Mouse (Mus musculus) kidney, embryonic 14.5 days (tissue): ENCODE measurements around the gene Tm6sf1. TPM values are rescaled to one million over a fixed set of nuclear protein-coding genes. Genes with fewer than 3 reads are reported as not detected.
A peak's percentile ranks its signal among the peaks of the same experiment; 100 is the strongest.

Experiments
- ATAC-seq: fragments of 200-750 bp; cut with Nextera tagmentation; 2 replicates; pipeline ENCODE4 v1.8.0; 2017; ENCODE audit warnings: moderate number of reproducible peaks, mild to moderate bottlenecking, moderate TSS enrichment, moderate library complexity; ENCODE audit not compliant: low FRiP score, low TSS enrichment
- H3K27ac ChIP-seq: fragments of 300-500 bp; sonication (generic); 2 replicates; pipeline ENCODE4 v1.5.1; 2014; ENCODE audit warnings: low read depth, mild to moderate bottlenecking, low read length, moderate library complexity, mixed read lengths
- H3K27me3 ChIP-seq: fragments of 300-500 bp; sonication (generic); 2 replicates; pipeline ENCODE4 v1.6.1; 2014; ENCODE audit warnings: mild to moderate bottlenecking, low read length; ENCODE audit not compliant: control insufficient read depth, insufficient read depth
- H3K36me3 ChIP-seq: fragments of 300-500 bp; sonication (generic); 2 replicates; pipeline ENCODE4 v1.6.1; 2014; ENCODE audit warnings: low read length, mixed read lengths; ENCODE audit not compliant: control insufficient read depth, insufficient read depth
- H3K4me1 ChIP-seq: fragments of 300-500 bp; sonication (generic); 2 replicates; pipeline ENCODE4 v1.6.1; 2014; ENCODE audit warnings: low read length, mixed read lengths; ENCODE audit not compliant: control insufficient read depth, insufficient read depth
- H3K4me2 ChIP-seq: fragments of 300-500 bp; sonication (generic); replicated peaks from 2 replicates; pipeline ENCODE4 v1.6.1; 2014; ENCODE audit warnings: low read depth, mild to moderate bottlenecking, low read length
- H3K4me3 ChIP-seq: fragments of 300-500 bp; sonication (generic); 2 replicates; pipeline ENCODE4 v1.5.1; 2014; ENCODE audit warnings: mild to moderate bottlenecking, low read length
- H3K9ac ChIP-seq: fragments of 300-500 bp; sonication (generic); 2 replicates; pipeline ENCODE4 v1.6.1; 2014; ENCODE audit warnings: low read depth, mild to moderate bottlenecking, low read length, moderate library complexity
- H3K9me3 ChIP-seq: fragments of 300-500 bp; sonication (generic); 2 replicates; pipeline ENCODE4 v1.6.1; 2016; ENCODE audit warnings: low read length; ENCODE audit not compliant: control insufficient read depth
- WGBS: fragments of 180-500 bp; shearing (Covaris S2); extraction: QIAGEN DNeasy Blood & Tissue Kit; methylation state at CpG from one replicate; pipeline ENCODE4 v1.1.7; 2014; 5-methylcytosine and 5-hydroxymethylcytosine counted together
- polyA plus RNA-seq: library from polyadenylated mRNA; unstranded; fragments of >200 nt; fragmentation: Nextera tagmentation; extraction: Ambion mirVana; gene quantifications from 2 replicates; pipeline ENCODE4 v1.2.1, GENCODE M21; 2014

Gene Tm6sf1
- polyA plus RNA-seq, 1 experiment from 2014 or later = 16.0 TPM

DNA sequence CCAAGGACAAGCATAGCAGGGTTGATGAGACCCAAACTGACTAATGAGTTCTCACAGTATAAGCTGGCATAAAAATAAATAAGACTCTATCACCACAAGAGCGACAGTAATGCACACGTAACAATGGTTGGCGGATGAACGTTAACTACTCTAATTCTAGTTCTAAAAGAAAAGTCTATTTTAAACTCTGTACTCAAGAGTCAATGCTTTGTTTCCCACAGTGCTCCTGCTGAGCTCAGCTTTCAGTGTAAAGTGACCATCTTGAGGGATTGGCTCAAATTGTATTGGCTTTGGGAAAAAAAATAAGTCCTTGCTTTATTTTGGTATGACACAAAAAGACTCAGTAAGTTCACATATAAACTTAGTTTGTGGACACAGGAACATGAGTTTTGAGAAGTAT, 26.3 kb downstream of the Tm6sf1 start:
- WGBS = 90% methylated on average over 4 of the region's 4 CpGs
- Histone ChIP-seq H3K4me3 (no peak overlapping the region), H3K27ac (no peak overlapping the region), H3K4me1 (no peaks in the 10 kb centered on the region), H3K36me3 (peaks cover 8% of the 10 kb centered on the region; the same call in 1 of the 2 replicates), H3K4me2 (no peak overlapping the region), H3K9ac (no peak overlapping the region), H3K9me3 (no peaks in the 10 kb centered on the region), H3K27me3 (no peaks in the 10 kb centered on the region)
- no peak for ATAC-seq

DNA sequence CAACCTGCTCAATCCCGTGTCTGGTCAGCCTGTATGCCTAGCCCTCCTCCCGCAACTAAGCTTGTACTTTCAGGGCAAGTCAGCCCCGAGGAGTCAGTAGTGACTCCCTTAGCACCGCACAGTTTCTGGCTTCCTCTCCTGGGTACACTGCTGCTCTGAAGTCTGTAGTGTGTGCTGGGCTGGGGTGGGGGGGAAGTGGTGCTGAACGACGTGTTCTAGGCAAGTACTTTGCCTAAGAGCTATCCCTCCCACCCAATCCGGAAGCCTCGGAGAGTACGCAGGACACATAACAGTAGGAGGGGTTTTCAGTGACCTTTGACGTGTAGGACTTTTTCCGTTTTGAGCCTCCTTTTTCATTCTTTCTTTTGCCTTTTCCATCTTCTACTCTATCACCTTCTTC, 40.6 kb downstream of the Tm6sf1 start:
- no peak overlapping the region for H3K9ac ChIP-seq
- no peaks in the 10 kb centered on the region for H3K27me3 ChIP-seq
- H3K4me2 ChIP-seq = no peak overlapping the region
- ATAC-seq = no peak
- no peaks in the 10 kb centered on the region for H3K9me3 ChIP-seq
- no peak overlapping the region for H3K4me3 ChIP-seq
- 47% methylated on average over 11 of the region's 11 CpGs for WGBS
- no peak overlapping the region for H3K27ac ChIP-seq
- H3K4me1 ChIP-seq = peaks cover 2% of the 10 kb centered on the region; the same call in 1 of the 2 replicates
- H3K36me3 ChIP-seq = peaks cover 4% of the 10 kb centered on the region; the same call in 1 of the 2 replicates

DNA sequence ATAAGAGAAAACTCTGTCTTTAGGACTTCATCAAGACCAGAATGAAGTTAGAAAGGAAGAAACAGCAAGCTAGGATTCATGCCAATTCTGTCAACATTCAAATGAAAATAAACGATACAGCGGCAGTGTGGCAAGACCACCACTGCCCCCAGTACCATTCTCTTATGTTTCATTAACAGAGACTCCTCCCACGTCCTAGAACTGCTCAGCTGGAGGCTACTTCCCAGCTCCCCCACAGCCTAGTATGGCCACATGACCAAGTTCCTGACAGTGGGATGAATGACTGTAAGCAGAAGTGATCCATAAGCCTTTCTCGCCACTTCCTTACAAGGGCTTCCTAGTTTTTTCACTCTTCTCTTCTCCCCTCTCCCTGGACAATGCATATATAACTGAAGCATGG, 45.3 kb downstream of the Tm6sf1 start:
- no peaks in the 10 kb centered on the region for H3K27me3 ChIP-seq
- H3K4me3 ChIP-seq = no peak overlapping the region
- 30% methylated on average over 4 of the region's 4 CpGs for WGBS
- H3K4me2 ChIP-seq = no peak overlapping the region
- ATAC-seq = peak; percentile 57; the same call in 1 of the 2 replicates
- no peaks in the 10 kb centered on the region for H3K9me3 ChIP-seq
- no peak overlapping the region for H3K27ac ChIP-seq
- peaks cover 4% of the 10 kb centered on the region; the same call in 1 of the 2 replicates for H3K36me3 ChIP-seq
- H3K4me1 ChIP-seq = peaks cover 5% of the 10 kb centered on the region; the same call in 1 of the 2 replicates
- no peak overlapping the region for H3K9ac ChIP-seq

DNA sequence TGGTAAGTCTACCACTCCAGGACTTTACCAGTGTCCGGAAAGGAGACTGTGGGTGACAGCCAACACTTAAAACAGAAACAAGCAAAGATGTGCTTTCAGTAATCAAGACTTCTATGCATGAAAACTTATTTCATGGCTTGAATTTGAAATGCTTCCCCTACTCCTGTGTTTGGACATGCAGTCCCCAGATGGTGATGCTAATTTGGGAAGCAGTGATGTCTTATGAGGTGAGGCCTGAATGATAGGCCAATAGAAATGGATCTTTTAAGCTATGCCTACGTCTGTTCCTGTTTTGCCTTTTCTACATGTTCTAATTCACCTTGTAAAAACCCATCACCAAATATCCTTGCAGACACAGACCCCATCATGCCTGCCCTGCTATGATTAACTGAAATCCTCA, 46.1 kb downstream of the Tm6sf1 start:
- H3K27me3 ChIP-seq = no peaks in the 10 kb centered on the region
- H3K9me3 ChIP-seq = no peaks in the 10 kb centered on the region
- H3K27ac ChIP-seq = no peak overlapping the region
- H3K4me2 ChIP-seq = no peak overlapping the region
- H3K4me1 ChIP-seq = peaks cover 5% of the 10 kb centered on the region; the same call in 1 of the 2 replicates
- WGBS = 92% methylated on average over 2 of the region's 2 CpGs
- H3K9ac ChIP-seq = no peak overlapping the region
- no peak overlapping the region for H3K4me3 ChIP-seq
- ATAC-seq = no peak
- no peaks in the 10 kb centered on the region; the same call in 1 of the 2 replicates for H3K36me3 ChIP-seq

DNA sequence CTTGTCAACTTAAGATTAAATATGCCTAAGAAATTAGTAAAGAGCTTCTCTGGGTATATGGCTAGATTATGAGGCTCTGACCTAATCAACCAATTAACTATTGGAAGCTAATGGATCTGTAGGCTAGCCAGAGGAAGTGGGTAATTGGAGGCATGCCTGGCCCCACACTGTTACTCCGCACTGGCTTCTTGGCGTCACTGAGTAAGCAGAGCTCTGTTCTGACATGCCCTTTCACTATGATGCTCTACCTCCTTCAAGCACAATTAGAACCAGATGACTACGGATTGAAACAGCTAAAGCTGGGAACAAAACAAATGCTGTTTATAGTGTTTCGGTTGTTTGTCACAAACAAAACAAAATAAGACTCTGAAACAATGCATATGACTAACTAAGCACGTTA, 59.5 kb downstream of the Tm6sf1 start:
- no peak overlapping the region for H3K4me2 ChIP-seq
- no peaks in the 10 kb centered on the region for H3K4me1 ChIP-seq
- no peaks in the 10 kb centered on the region for H3K36me3 ChIP-seq
- no peak overlapping the region for H3K4me3 ChIP-seq
- H3K27ac ChIP-seq = no peak overlapping the region
- no peaks in the 10 kb centered on the region for H3K9me3 ChIP-seq
- no peak for ATAC-seq
- no peak overlapping the region for H3K9ac ChIP-seq
- no peaks in the 10 kb centered on the region for H3K27me3 ChIP-seq
- 77% methylated on average over 5 of the region's 5 CpGs for WGBS

DNA sequence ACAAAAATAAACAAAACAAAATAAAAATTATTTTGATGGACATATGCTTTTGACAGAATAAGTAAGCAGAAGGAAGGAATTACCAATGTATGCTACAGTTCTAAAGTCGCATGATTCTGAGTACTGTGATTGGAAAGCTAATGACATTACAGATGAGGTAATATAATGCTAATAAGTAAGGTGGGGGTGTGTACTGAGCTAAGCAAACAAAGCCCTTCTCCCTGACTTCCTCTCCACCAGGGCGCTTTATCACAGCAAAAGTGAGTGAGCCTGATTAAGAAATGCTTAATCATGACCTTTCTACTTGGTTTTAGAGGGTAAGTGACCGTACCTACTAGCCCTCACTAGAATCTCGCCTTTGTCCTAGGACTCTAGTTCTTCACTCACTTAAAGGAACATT, 61.5 kb downstream of the Tm6sf1 start:
- no peaks in the 10 kb centered on the region for H3K4me1 ChIP-seq
- H3K9me3 ChIP-seq = no peaks in the 10 kb centered on the region
- H3K9ac ChIP-seq = no peak overlapping the region
- H3K27me3 ChIP-seq = no peaks in the 10 kb centered on the region
- H3K4me3 ChIP-seq = no peak overlapping the region
- H3K27ac ChIP-seq = no peak overlapping the region
- 80% methylated on average over 4 of the region's 4 CpGs for WGBS
- H3K36me3 ChIP-seq = no peaks in the 10 kb centered on the region
- ATAC-seq = no peak
- no peak overlapping the region for H3K4me2 ChIP-seq

DNA sequence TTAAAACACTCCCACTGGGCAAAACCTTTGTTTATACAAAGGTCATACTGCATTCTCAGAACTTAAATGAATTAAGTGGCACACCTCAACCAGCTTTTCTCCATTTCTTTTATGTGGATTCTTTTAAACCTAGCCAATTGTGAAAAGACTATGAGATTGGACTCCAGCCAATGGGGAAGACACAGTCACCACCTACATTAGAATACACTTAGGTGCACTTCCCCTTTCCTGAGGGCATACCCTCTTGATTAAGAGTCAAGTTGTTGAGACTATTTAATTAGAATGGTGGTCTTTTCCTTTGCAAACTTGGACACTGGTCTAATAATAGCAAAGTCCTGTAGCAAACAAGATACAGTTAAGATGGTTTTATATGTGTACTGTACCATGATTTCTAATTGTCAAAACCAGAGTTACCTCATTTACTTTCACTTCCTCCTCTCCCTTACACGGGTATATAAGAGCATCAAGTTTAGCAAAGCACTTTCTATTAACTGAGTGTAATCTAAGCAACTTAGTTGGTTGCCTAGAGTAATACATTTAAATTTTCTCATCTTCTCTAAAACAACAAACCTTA, 62.7 kb downstream of the Tm6sf1 start:
- Histone ChIP-seq H3K27me3 (no peaks in the 10 kb centered on the region), H3K4me1 (no peaks in the 10 kb centered on the region), H3K4me2 (no peak overlapping the region), H3K4me3 (no peak overlapping the region), H3K27ac (no peak overlapping the region), H3K9ac (no peak overlapping the region), H3K9me3 (no peaks in the 10 kb centered on the region), H3K36me3 (no peaks in the 10 kb centered on the region)
- no peak for ATAC-seq
- 78% methylated on average over 1 of the region's 1 CpGs for WGBS

DNA sequence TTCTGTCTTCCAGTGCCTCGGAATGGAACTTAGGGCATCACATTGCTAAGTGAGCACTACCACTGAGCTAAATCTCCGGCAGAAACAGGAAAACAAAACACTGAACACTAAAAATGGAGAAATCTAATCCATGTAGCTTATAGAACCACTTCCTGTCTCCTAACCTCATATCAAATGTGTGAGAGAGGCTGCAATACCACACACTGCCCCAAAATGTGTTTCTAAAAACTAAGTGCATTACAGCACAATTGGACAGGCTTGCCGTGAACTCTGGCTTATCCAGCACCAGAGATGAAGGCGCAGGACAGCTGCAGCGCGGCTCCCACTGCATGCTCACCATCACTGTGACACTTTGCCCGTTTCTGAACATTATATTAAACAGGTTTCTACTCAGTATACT, 70.2 kb downstream of the Tm6sf1 start:
- Histone ChIP-seq H3K4me1 (0 out of 2 replicates have a peak, but pooled peaks cover 4% of the 10 kb centered on the region), H3K9me3 (no peaks in the 10 kb centered on the region), H3K9ac (no peak overlapping the region), H3K36me3 (no peaks in the 10 kb centered on the region), H3K27ac (no peak overlapping the region), H3K27me3 (no peaks in the 10 kb centered on the region), H3K4me2 (no peak overlapping the region), H3K4me3 (no peak overlapping the region)
- no peak for ATAC-seq
- WGBS = 75% methylated on average over 7 of the region's 7 CpGs

DNA sequence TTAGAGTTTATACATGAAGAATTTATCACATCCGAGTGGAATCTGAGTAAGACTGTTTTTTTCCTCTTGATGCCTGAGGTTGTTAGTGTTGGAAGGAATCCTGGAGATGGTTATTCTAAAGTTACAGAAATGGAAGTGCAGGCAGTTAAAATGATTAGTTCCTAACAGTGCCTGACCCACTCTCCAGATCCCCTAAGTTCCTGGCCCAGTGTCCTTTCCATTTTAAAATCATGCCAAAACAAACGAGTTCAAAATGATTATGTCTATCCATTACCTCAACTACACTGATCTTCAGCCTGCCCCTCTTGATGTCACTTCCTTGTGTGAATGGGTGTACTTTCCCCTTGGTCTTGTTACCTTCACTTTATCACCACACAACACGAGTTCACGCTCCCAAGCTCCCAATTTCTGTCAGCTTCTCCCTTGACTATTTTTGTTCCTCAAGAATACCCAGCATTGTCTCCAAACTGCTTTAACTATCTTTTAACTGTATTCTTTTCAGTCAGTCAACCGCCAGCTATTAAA, 73.8 kb downstream of the Tm6sf1 start:
- Histone ChIP-seq H3K4me1 (0 out of 2 replicates have a peak, but pooled peaks cover 4% of the 10 kb centered on the region), H3K27ac (no peak overlapping the region), H3K4me3 (peak overlapping the region; percentile 88), H3K9me3 (no peaks in the 10 kb centered on the region), H3K36me3 (no peaks in the 10 kb centered on the region), H3K9ac (peak overlapping the region; percentile 93; the same call in 1 of the 2 replicates), H3K4me2 (peak overlapping the region; percentile 84), H3K27me3 (no peaks in the 10 kb centered on the region)
- 20% methylated on average over 5 of the region's 5 CpGs for WGBS
- no peak for ATAC-seq
